Mouse (Mus musculus): Measurements from ENCODE around the gene Lpar4. TPM values are rescaled to one million over a fixed set of nuclear protein-coding genes. Genes with fewer than 3 reads are reported as not detected.

Lpar4 gene
- total and polyA plus RNA-seq, 2 experiments from 2014 or later, result 4.3 to 4.8 TPM

GRCm38 (mm10) chrX:106924572-106924971 lies 4.1 kb downstream of the Lpar4 start:
- H3K9ac ChIP-seq (replicated peaks; ENCODE audit: low read length), result no peak overlapping the region
- H3K27ac ChIP-seq, result no peak overlapping the region
- TF ChIP-seq CTCF (IDR thresholded peaks at IDR 0.05; ENCODE audit: low read depth), result no peak
- H3K27me3 ChIP-seq (ENCODE audit: insufficient read depth, low read length), result no peaks in the 10 kb centered on the region
- no peaks in the 10 kb centered on the region for H3K4me1 ChIP-seq (ENCODE audit: insufficient read depth, low read length)
- DNase-seq (ENCODE audit: low spot score) (no peak), ATAC-seq (no peak)
- H3K36me3 ChIP-seq (ENCODE audit: insufficient read depth, low read length), result no peaks in the 10 kb centered on the region
- H3K9me3 ChIP-seq (ENCODE audit: low read length), result no peaks in the 10 kb centered on the region
- H3K4me3 ChIP-seq (ENCODE audit: low read length), result no peak overlapping the region
- no peak overlapping the region for H3K4me2 ChIP-seq (ENCODE audit: low read depth, low read length)

- Histone ChIP-seq H3K9me3 (ENCODE audit: low read length) (no peaks in the 10 kb centered on the region), H3K4me1 (ENCODE audit: insufficient read depth, low read length) (no peaks in the 10 kb centered on the region), H3K27ac (no peak overlapping the region), H3K4me2 (ENCODE audit: low read depth, low read length) (no peak overlapping the region), H3K36me3 (ENCODE audit: insufficient read depth, low read length) (no peaks in the 10 kb centered on the region), H3K4me3 (ENCODE audit: low read length) (no peak overlapping the region), H3K9ac (replicated peaks; ENCODE audit: low read length) (no peak overlapping the region), H3K27me3 (ENCODE audit: insufficient read depth, low read length) (no peaks in the 10 kb centered on the region)
- TF ChIP-seq CTCF (IDR thresholded peaks at IDR 0.05; ENCODE audit: low read depth), result no peak
- DNase-seq (ENCODE audit: low spot score) (no peak), ATAC-seq (no peak)
- 65% methylated on average over 3 of the region's 3 CpGs for WGBS
These were observed 18.9 kb downstream of the Lpar4 start for GRCm38 (mm10) chrX:106939326-106939725.

- no peak overlapping the region for H3K4me2 ChIP-seq (ENCODE audit: low read depth, low read length)
- H3K9me3 ChIP-seq (ENCODE audit: low read length), result no peaks in the 10 kb centered on the region
- H3K27me3 ChIP-seq (ENCODE audit: insufficient read depth, low read length), result no peaks in the 10 kb centered on the region
- no peak overlapping the region for H3K27ac ChIP-seq
- ATAC-seq, result no peak
- no peaks in the 10 kb centered on the region for H3K36me3 ChIP-seq (ENCODE audit: insufficient read depth, low read length)
- no peak overlapping the region for H3K4me3 ChIP-seq (ENCODE audit: low read length)
- no peak overlapping the region for H3K9ac ChIP-seq (replicated peaks; ENCODE audit: low read length)
- WGBS, result 75% methylated on average over 1 of the region's 1 CpGs
- H3K4me1 ChIP-seq (ENCODE audit: insufficient read depth, low read length), result no peaks in the 10 kb centered on the region
- DNase-seq (ENCODE audit: low spot score), result no peak
- no peak for TF ChIP-seq CTCF (IDR thresholded peaks at IDR 0.05; ENCODE audit: low read depth)
These were observed 30.1 kb downstream of the Lpar4 start for GRCm38 (mm10) chrX:106950558-106950957.

GRCm38 (mm10) chrX:106951016-106951415 lies 30.6 kb downstream of the Lpar4 start:
- TF ChIP-seq CTCF (IDR thresholded peaks at IDR 0.05; ENCODE audit: low read depth), result no peak
- Histone ChIP-seq H3K4me1 (ENCODE audit: insufficient read depth, low read length) (no peaks in the 10 kb centered on the region), H3K36me3 (ENCODE audit: insufficient read depth, low read length) (no peaks in the 10 kb centered on the region), H3K9me3 (ENCODE audit: low read length) (no peaks in the 10 kb centered on the region), H3K9ac (replicated peaks; ENCODE audit: low read length) (no peak overlapping the region), H3K27me3 (ENCODE audit: insufficient read depth, low read length) (no peaks in the 10 kb centered on the region), H3K27ac (no peak overlapping the region), H3K4me3 (ENCODE audit: low read length) (no peak overlapping the region), H3K4me2 (ENCODE audit: low read depth, low read length) (no peak overlapping the region)
- ATAC-seq (no peak), DNase-seq (ENCODE audit: low spot score) (no peak)
- whole genome bisulfite sequencing, result 11% methylated on average over 2 of the region's 2 CpGs

- 50% methylated on average over 1 of the region's 1 CpGs for WGBS
- Histone ChIP-seq H3K4me2 (ENCODE audit: low read depth, low read length) (no peak overlapping the region), H3K4me1 (ENCODE audit: insufficient read depth, low read length) (no peaks in the 10 kb centered on the region), H3K9ac (replicated peaks; ENCODE audit: low read length) (no peak overlapping the region), H3K36me3 (ENCODE audit: insufficient read depth, low read length) (no peaks in the 10 kb centered on the region), H3K4me3 (ENCODE audit: low read length) (no peak overlapping the region), H3K27me3 (ENCODE audit: insufficient read depth, low read length) (no peaks in the 10 kb centered on the region), H3K9me3 (ENCODE audit: low read length) (no peaks in the 10 kb centered on the region), H3K27ac (no peak overlapping the region)
- TF ChIP-seq CTCF (IDR thresholded peaks at IDR 0.05; ENCODE audit: low read depth), result no peak
- no peak for ATAC-seq
- DNase-seq (ENCODE audit: low spot score), result no peak
These were observed 33.4 kb downstream of the Lpar4 start for GRCm38 (mm10) chrX:106953840-106954239.

GRCm38 (mm10) chrX:106962233-106962632 lies 41.8 kb downstream of the Lpar4 start:
- DNase-seq (ENCODE audit: low spot score), result no peak
- H3K9me3 ChIP-seq (ENCODE audit: low read length), result no peaks in the 10 kb centered on the region
- H3K4me2 ChIP-seq (ENCODE audit: low read depth, low read length), result no peak overlapping the region
- no peak for TF ChIP-seq CTCF (IDR thresholded peaks at IDR 0.05; ENCODE audit: low read depth)
- H3K4me3 ChIP-seq (ENCODE audit: low read length), result no peak overlapping the region
- 90% methylated on average over 2 of the region's 2 CpGs for WGBS
- H3K27me3 ChIP-seq (ENCODE audit: insufficient read depth, low read length), result no peaks in the 10 kb centered on the region
- no peak overlapping the region for H3K27ac ChIP-seq
- H3K36me3 ChIP-seq (ENCODE audit: insufficient read depth, low read length), result no peaks in the 10 kb centered on the region
- H3K4me1 ChIP-seq (ENCODE audit: insufficient read depth, low read length), result no peaks in the 10 kb centered on the region
- no peak overlapping the region for H3K9ac ChIP-seq (replicated peaks; ENCODE audit: low read length)
- no peak for ATAC-seq

GRCm38 (mm10) chrX:106964326-106964725 lies 43.9 kb downstream of the Lpar4 start:
- Histone ChIP-seq H3K36me3 (ENCODE audit: insufficient read depth, low read length) (no peaks in the 10 kb centered on the region), H3K4me2 (ENCODE audit: low read depth, low read length) (no peak overlapping the region), H3K4me3 (ENCODE audit: low read length) (no peak overlapping the region), H3K9me3 (ENCODE audit: low read length) (no peaks in the 10 kb centered on the region), H3K27me3 (ENCODE audit: insufficient read depth, low read length) (no peaks in the 10 kb centered on the region), H3K9ac (replicated peaks; ENCODE audit: low read length) (no peak overlapping the region), H3K4me1 (ENCODE audit: insufficient read depth, low read length) (no peaks in the 10 kb centered on the region), H3K27ac (no peak overlapping the region)
- WGBS, result 45% methylated on average over 2 of the region's 2 CpGs
- no peak for TF ChIP-seq CTCF (IDR thresholded peaks at IDR 0.05; ENCODE audit: low read depth)
- no peak for ATAC-seq
- peak; percentile 58 for DNase-seq (ENCODE audit: low spot score)

Other genes with a start within 250 kb of the Lpar4 start
- 1.2 and 1.5 TPM in 2 replicates for gene Rtl3, start 80.0 kb upstream of the Lpar4 start, total RNA-seq (2014; rRNA removed)
- gene Rtl3, start 80.0 kb upstream of the Lpar4 start, polyA plus RNA-seq (2015; fragmentation: Nextera tagmentation; extraction: Ambion mirVana), result 0.52 and 0.56 TPM in 2 replicates
- gene P2ry10, start 167.9 kb downstream of the Lpar4 start, total RNA-seq (2014; rRNA removed), result not detected in 2 replicates
- gene P2ry10, start 167.9 kb downstream of the Lpar4 start, polyA plus RNA-seq (2015; fragmentation: Nextera tagmentation; extraction: Ambion mirVana), result not detected in 2 replicates
- gene P2ry10b, start 228.3 kb downstream of the Lpar4 start, total RNA-seq (2014; rRNA removed), result 0.52 and 0.54 TPM in 2 replicates
- 0.25 and 0.30 TPM in 2 replicates for gene P2ry10b, start 228.3 kb downstream of the Lpar4 start, polyA plus RNA-seq (2015; fragmentation: Nextera tagmentation; extraction: Ambion mirVana)

Data from hindbrain, postnatal 0 days (tissue).